Mouse (Mus musculus) layer of hippocampus, postnatal 10 days (tissue): Measurements from ENCODE around the gene Rassf1. TPM values are rescaled to one million over a fixed set of nuclear protein-coding genes. Genes with fewer than 3 reads are reported as not detected.

Experiments
- DNase-seq, 2 experiments: peaks; one replicate each; pipeline ENCODE4 v3.0.0; 2021; ENCODE audit warnings: low spot score in 2 of 2
- total RNA-seq, 2 experiments: library from RNA; stranded (reverse); gene quantifications; 2 replicates each; pipeline ENCODE4 v1.2.3; 2021

The Rassf1 gene
- total RNA-seq, 2 experiments from 2014 or later = 18.3 to 18.6 TPM

GRCm38 (mm10) chr9:107539940-107540339 lies 11.4 kb upstream of the Rassf1 start:
- no peak for DNase-seq

- no peak for DNase-seq
These were observed 10.9 kb upstream of the Rassf1 start for GRCm38 (mm10) chr9:107540420-107540819.

- DNase-seq = no peak
These were observed 10.3 kb upstream of the Rassf1 start for GRCm38 (mm10) chr9:107541005-107541404.

- peak; percentile 95 to 96 for DNase-seq
These were observed 9.6 kb upstream of the Rassf1 start, which contains the start of the genes Cyb561d2 and Nprl2 for GRCm38 (mm10) chr9:107541474-107542351. TSS of gene Cyb561d2 (minus strand) at chr9:107542193. TSS of gene Nprl2 (plus strand) at chr9:107542226.

GRCm38 (mm10) chr9:107542352-107542686 lies 9.0 kb upstream of the Rassf1 start:
- no peak for DNase-seq

GRCm38 (mm10) chr9:107542721-107543120 lies 8.6 kb upstream of the Rassf1 start:
- DNase-seq = no peak

GRCm38 (mm10) chr9:107543299-107543698 lies 8.1 kb upstream of the Rassf1 start:
- no peak for DNase-seq

- DNase-seq = no peak
These were observed 7.1 kb upstream of the Rassf1 start for GRCm38 (mm10) chr9:107544196-107544700.

GRCm38 (mm10) chr9:107544729-107545128 lies 6.6 kb upstream of the Rassf1 start:
- no peak for DNase-seq

- DNase-seq = no peak
These were observed 6.2 kb upstream of the Rassf1 start for GRCm38 (mm10) chr9:107545199-107545598.

- peak; percentile 83 to 86 for DNase-seq
These were observed 5.8 kb upstream of the Rassf1 start for GRCm38 (mm10) chr9:107545602-107546001.

- DNase-seq = peak; percentile 81 to 85
These were observed 4.3 kb upstream of the Rassf1 start, which contains the start of gene Zmynd10 for GRCm38 (mm10) chr9:107547026-107547425. TSS of gene Zmynd10 (plus strand) at chr9:107547298.

GRCm38 (mm10) chr9:107547957-107548356 lies 3.4 kb upstream of the Rassf1 start:
- DNase-seq = no peak

- no peak for DNase-seq
These were observed 2.5 kb upstream of the Rassf1 start for GRCm38 (mm10) chr9:107548820-107549219.

- no peak for DNase-seq
These were observed 1.9 kb upstream of the Rassf1 start for GRCm38 (mm10) chr9:107549297-107550074.

- DNase-seq = no peak
These were observed 751 bp upstream of the Rassf1 start for GRCm38 (mm10) chr9:107550491-107551116.

- no peak for DNase-seq
These were observed 568 bp downstream of the Rassf1 start for GRCm38 (mm10) chr9:107551890-107552355.

GRCm38 (mm10) chr9:107552690-107553393 lies 1.5 kb downstream of the Rassf1 start:
- no peak for DNase-seq

- peak in 1 of 2 experiments; percentile 51 for DNase-seq
These were observed 2.4 kb downstream of the Rassf1 start for GRCm38 (mm10) chr9:107553541-107554318.
